Mouse (Mus musculus) brain, embryonic 14.5 days (tissue): ENCODE measurements around the gene Nell2. TPM values are rescaled to one million over a fixed set of nuclear protein-coding genes. Genes with fewer than 3 reads are reported as not detected.
A peak's percentile ranks its signal among the peaks of the same experiment; 100 is the strongest.
"Not testable (repeated sequence)": the region's sequence is repeated elsewhere in the genome, so short reads cannot be mapped to it uniquely, and the experiment has no call there.

Experiments
- DNase-seq: peaks from one replicate; pipeline ENCODE4 v3.0.0-alpha.2; 2011; ENCODE audit warnings: low read depth
- CTCF ChIP-seq: fragments of 200-500 bp; IDR thresholded peaks from 2 replicates; pipeline ENCODE4 v1.5.1; 2012; ENCODE audit warnings: inconsistent platforms, mild to moderate bottlenecking, moderate library complexity, borderline replicate concordance; ENCODE audit not compliant: insufficient read depth, insufficient read length; ENCODE audit errors: extremely low read depth
- POLR2A ChIP-seq: fragments of 200-500 bp; IDR thresholded peaks from 2 replicates; pipeline ENCODE4 v1.6.1; 2012; ENCODE audit warnings: mild to moderate bottlenecking, inconsistent platforms, borderline replicate concordance; ENCODE audit not compliant: poor library complexity, insufficient read depth, insufficient read length, severe bottlenecking; ENCODE audit errors: extremely low read depth
- polyA plus RNA-seq: library from polyadenylated mRNA; depleted of rRNA; stranded (reverse); fragments of >200 nt; gene quantifications from 2 replicates; pipeline ENCODE4 v1.2.3, GENCODE M21; 2012

The Nell2 gene
- polyA plus RNA-seq, 1 experiment = 168 TPM

DNA sequence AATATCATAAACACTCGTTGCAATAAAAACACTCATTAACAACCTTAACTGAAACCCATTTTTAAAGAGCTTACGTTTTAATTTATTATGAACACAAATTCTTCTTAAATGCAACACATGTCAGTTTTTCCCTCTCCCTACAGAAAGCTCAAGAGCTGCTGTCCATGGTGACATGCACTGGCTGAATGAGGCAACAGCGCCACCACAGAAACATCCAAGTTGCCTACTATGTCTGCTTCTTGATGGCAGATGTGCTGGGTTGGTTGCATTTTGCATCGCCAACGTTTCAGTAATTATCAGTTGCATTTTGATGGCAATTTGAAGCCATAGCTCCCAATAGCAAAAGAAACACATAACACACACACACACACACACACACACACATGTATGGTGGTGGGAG is 2.4 kb downstream of the Nell2 start:
- DNase-seq = peak; percentile 95
- TF ChIP-seq POLR2A = no peak
- TF ChIP-seq CTCF = peak; percentile 71; the same call in 1 of the 2 replicates

GRCm38 (mm10) chr15:95518204-95518603 is 10.2 kb downstream of the Nell2 start:
- TF ChIP-seq CTCF (no peak), POLR2A (no peak)
- DNase-seq = no peak

DNA sequence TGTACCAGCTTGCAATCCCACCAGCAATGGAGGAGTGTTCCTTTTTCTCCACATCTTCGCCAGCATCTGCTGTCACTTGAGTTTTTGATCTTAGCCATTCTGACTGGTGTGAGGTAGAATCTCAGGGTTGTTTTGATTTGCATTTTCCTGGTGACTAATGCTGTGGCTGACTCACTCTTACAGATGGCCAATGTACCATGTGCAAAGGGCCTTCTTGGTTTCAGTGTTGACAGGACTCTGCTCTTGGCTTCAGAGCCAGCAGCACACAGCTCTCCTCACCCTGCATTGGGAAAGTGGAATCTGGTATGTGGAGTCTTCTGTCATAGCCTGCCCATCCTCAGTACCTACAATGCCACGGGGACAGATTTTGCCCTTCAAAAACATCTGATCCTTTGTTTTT is 15.1 kb downstream of the Nell2 start:
- not testable (repeated sequence) for DNase-seq

GRCm38 (mm10) chr15:95495666-95496065 is 32.7 kb downstream of the Nell2 start:
- DNase-seq = no peak
- TF ChIP-seq CTCF (no peak), POLR2A (no peak)

GRCm38 (mm10) chr15:95495193-95495592 is 33.2 kb downstream of the Nell2 start:
- TF ChIP-seq POLR2A (no peak), CTCF (no peak)
- no peak for DNase-seq

DNA sequence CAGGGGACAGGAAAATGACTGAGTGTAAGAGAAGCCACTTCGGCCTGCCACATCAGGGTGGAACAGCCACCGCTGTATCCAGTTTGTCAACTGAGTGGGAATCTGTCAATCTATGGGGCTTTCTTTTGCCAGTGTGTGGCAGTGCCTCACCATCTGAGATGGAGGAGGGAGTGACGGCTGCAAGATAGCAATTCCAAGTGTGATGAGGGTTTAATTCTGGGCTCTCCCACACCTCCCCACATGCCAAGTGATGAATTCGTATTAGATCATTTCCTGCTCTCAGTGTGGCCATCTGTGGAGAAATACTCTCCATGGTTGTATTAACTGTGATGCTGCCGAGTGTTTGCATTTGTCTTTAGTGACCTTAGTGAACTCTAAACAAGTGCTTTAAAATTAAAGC is 36.2 kb downstream of the Nell2 start:
- peak; percentile 68 for DNase-seq
- TF ChIP-seq CTCF (no peak), POLR2A (no peak)

- TF ChIP-seq POLR2A = no peak
- TF ChIP-seq CTCF = no peak
- DNase-seq = peak; percentile 41
Observed at GRCm38 (mm10) chr15:95489174-95489573, 39.2 kb downstream of the Nell2 start.

GRCm38 (mm10) chr15:95487961-95488360 is 40.4 kb downstream of the Nell2 start:
- peak; percentile 63 for DNase-seq
- TF ChIP-seq POLR2A = no peak
- no peak for TF ChIP-seq CTCF

DNA sequence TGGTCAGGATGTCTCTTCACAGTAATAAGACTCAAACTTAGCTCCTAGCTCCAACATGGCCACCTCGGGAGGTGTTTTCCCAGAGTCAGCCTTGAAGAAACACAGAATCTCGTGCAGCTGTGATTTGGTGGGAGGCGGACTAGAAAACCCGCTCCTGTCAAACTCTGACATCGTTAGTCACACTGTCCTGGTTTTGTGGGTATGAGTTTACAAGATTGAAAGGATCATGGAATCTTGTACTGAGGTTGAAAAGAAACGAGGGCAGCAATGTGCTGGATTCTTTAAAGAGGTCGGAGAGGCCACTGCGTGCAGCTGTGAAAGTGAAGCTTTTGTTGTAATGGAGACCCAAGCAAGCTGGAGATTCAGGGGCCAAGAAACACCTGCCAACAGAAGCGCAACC is 46.4 kb downstream of the Nell2 start:
- no peak for DNase-seq
- TF ChIP-seq POLR2A (no peak), CTCF (no peak)

- DNase-seq = no peak
- TF ChIP-seq POLR2A (no peak), CTCF (no peak)
Observed at GRCm38 (mm10) chr15:95481585-95481984, 46.8 kb downstream of the Nell2 start.

- TF ChIP-seq CTCF = no peak
- no peak for TF ChIP-seq POLR2A
- DNase-seq = no peak
Observed at GRCm38 (mm10) chr15:95476440-95476839, 51.9 kb downstream of the Nell2 start.

DNA sequence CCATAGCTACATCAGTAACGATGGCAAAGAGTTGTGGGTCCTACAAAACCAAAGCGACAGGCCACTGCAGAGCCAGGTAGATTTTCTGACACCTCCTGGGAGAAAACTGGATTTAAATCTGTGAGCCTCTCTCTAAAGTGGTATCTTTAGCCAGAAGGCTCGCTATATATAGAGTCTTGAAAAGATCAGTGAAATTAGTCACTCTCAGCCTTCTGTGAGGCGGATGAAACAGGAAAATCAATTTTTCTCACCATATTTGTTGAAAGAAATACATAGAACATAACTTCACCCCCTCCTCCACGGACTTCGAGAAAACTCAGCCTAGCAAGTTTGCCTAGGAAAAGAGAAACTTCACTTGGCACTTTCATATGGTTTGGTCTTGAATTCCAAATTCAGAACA is 54.4 kb downstream of the Nell2 start:
- no peak for DNase-seq
- TF ChIP-seq POLR2A (no peak), CTCF (no peak)

DNA sequence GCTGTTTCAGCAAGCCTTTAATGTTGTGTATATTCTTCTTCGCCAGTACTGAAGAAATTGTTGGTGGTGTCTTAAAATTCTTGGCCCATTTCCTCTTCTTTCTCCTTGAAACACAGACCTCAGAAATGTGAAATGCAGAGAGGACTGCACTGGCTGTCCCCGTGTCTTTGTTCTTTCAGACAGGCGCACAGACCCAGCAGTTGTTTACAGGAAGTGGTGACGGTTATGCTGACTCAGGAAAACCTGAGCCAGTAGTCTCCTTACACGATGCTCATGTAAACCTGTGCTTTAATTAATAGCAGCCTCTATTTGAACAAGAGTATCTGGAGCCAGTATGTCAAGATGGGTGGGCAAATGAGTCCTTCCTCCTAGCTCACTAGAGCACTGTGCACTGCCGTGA is 61.2 kb downstream of the Nell2 start:
- DNase-seq = peak; percentile 64
- TF ChIP-seq POLR2A = no peak
- no peak for TF ChIP-seq CTCF
